Mouse (Mus musculus): ENCODE results near the gene Elmo1.

GRCm38 (mm10) chr13:20378869-20379268, 288.5 kb downstream of the Elmo1 start:
- TF ChIP-seq ELF1 (IDR thresholded peaks at IDR 0.05; ENCODE audit: low read depth, low read length) (no peak), POLR2A (IDR thresholded peaks at IDR 0.05; ENCODE audit: control insufficient read depth in 1 of 2, insufficient read depth in 1 of 2, low read depth in 1 of 2, low read length in 2 of 2, poor library complexity in 1 of 2) (no peak), CTCF (IDR thresholded peaks at IDR 0.05 in 2 of 3, conservative IDR thresholded peaks at IDR 0.05 in 1 of 3; ENCODE audit: control insufficient read depth in 1 of 3, insufficient read depth in 1 of 3, low read depth in 2 of 3, low read length in 3 of 3, poor library complexity in 1 of 3, severe bottlenecking in 1 of 3) (no peak), HCFC1 (IDR thresholded peaks at IDR 0.05; ENCODE audit: low read depth, low read length) (no peak), MEF2A (IDR thresholded peaks at IDR 0.05; ENCODE audit: extremely low read depth, insufficient replicate concordance, low read depth, low read length, poor library complexity, severe bottlenecking) (no peak), USF1 (IDR thresholded peaks at IDR 0.05; ENCODE audit: low read depth, low read length) (no peak), GATA1 (IDR thresholded peaks at IDR 0.05; ENCODE audit: low read depth, low read length) (no peak)
